Mouse (Mus musculus): ENCODE results near the gene Imp3. TPM values are rescaled to one million over a fixed set of nuclear protein-coding genes. Genes with fewer than 3 reads are reported as not detected.

The Imp3 gene
- polyA plus RNA-seq, 1 experiment from 2014 or later = 90.8 TPM

DNA sequence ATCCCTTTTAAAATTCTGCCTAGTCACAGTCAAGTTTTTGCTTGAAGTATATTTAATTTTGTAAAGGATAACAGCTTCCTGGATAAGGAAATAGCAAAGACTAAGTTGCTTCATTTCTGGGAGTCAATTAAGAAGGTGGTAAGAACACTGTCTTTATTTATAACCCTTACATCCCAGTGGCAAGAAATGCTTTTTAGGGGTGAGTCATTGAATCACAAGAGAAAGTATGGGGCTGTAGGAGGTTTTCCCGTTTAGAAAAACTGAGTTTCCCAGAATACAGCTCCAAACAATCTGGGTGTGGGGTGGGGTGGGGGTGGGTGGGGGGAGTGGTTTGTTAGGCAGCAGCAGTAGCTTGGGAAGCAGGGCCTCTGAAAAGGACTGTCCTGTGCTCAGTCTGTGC, 44.2 kb downstream of the Imp3 start:
- no peak for ATAC-seq (replicated peaks; ENCODE audit: low FRiP score)
- peaks cover 36% of the 10 kb centered on the region; the same call in 1 of the 2 replicates for H3K36me3 ChIP-seq
- H3K27me3 ChIP-seq = no peaks in the 10 kb centered on the region
- H3K4me1 ChIP-seq = no peaks in the 10 kb centered on the region
- no peak overlapping the region for H3K9ac ChIP-seq
- H3K4me2 ChIP-seq = no peak overlapping the region
- no peak overlapping the region for H3K27ac ChIP-seq
- H3K9me3 ChIP-seq (replicated peaks) = no peaks in the 10 kb centered on the region
- WGBS = 63% methylated on average over 1 of the region's 1 CpGs
- H3K4me3 ChIP-seq (replicated peaks) = no peak overlapping the region

Other genes starting within 250 kb of the Imp3 start
- gene Lingo1, start 141.0 kb upstream of the Imp3 start, polyA plus RNA-seq (2015; fragmentation: Nextera tagmentation; extraction: Ambion mirVana) = 3.2 and 4.5 TPM in 2 replicates
- 0.17 and 0.22 TPM in 2 replicates for gene Odf3l1, start 72.8 kb upstream of the Imp3 start, polyA plus RNA-seq (2015; fragmentation: Nextera tagmentation; extraction: Ambion mirVana)
- gene Cspg4, start 72.4 kb upstream of the Imp3 start, polyA plus RNA-seq (2015; fragmentation: Nextera tagmentation; extraction: Ambion mirVana) = 25.0 and 26.5 TPM in 2 replicates
- 9.2 and 10.5 TPM in 2 replicates for gene Snx33, start 9.1 kb upstream of the Imp3 start, polyA plus RNA-seq (2015; fragmentation: Nextera tagmentation; extraction: Ambion mirVana)
- gene Snupn, start 13.4 kb downstream of the Imp3 start, polyA plus RNA-seq (2015; fragmentation: Nextera tagmentation; extraction: Ambion mirVana) = 24.1 and 28.3 TPM in 2 replicates
- gene Ptpn9, start 57.4 kb downstream of the Imp3 start, polyA plus RNA-seq (2015; fragmentation: Nextera tagmentation; extraction: Ambion mirVana) = 22.7 and 24.2 TPM in 2 replicates
- 31.8 and 36.6 TPM in 2 replicates for gene Sin3a, start 134.6 kb downstream of the Imp3 start, polyA plus RNA-seq (2015; fragmentation: Nextera tagmentation; extraction: Ambion mirVana)
- gene Man2c1, start 193.2 kb downstream of the Imp3 start, polyA plus RNA-seq (2015; fragmentation: Nextera tagmentation; extraction: Ambion mirVana) = 80.8 and 95.2 TPM in 2 replicates
- gene Neil1, start 210.8 kb downstream of the Imp3 start, polyA plus RNA-seq (2015; fragmentation: Nextera tagmentation; extraction: Ambion mirVana) = 8.3 and 9.7 TPM in 2 replicates
- gene Commd4, start 220.9 kb downstream of the Imp3 start, polyA plus RNA-seq (2015; fragmentation: Nextera tagmentation; extraction: Ambion mirVana) = 104 and 105 TPM in 2 replicates

Data from kidney, embryonic 15.5 days (tissue).